Mouse (Mus musculus) hindbrain, embryonic 11.5 days (tissue): ENCODE data around the gene Gm5771. TPM values are rescaled to one million over a fixed set of nuclear protein-coding genes. Genes with fewer than 3 reads are reported as not detected.

Source experiments
- polyA plus RNA-seq: library from polyadenylated mRNA; unstranded; fragments of >200 nt; fragmentation: Nextera tagmentation; extraction: Ambion mirVana; gene quantifications from 2 replicates; pipeline ENCODE4 v1.2.1, GENCODE M21; 2014

Gm5771 gene
- polyA plus RNA-seq, 1 experiment from 2014 or later = not detected

Other genes starting within 250 kb of the Gm5771 start
- gene Try4, start 90.1 kb upstream of the Gm5771 start, polyA plus RNA-seq = not detected in 2 replicates
- not detected in 2 replicates for gene Try5, start 75.5 kb upstream of the Gm5771 start, polyA plus RNA-seq
- not detected in 2 replicates for gene Try10, start 38.3 kb upstream of the Gm5771 start, polyA plus RNA-seq
- 0.26 and 0.32 TPM in 2 replicates for gene Prss3, start 14.7 kb upstream of the Gm5771 start, polyA plus RNA-seq
- gene Gm10334, start 53.8 kb downstream of the Gm5771 start, polyA plus RNA-seq = 0.22 and 0.69 TPM in 2 replicates
- gene Prss1, start 66.6 kb downstream of the Gm5771 start, polyA plus RNA-seq = not detected in 2 replicates
- gene Prss2, start 129.4 kb downstream of the Gm5771 start, polyA plus RNA-seq = not detected in 2 replicates
- 8.8 and 8.9 TPM in 2 replicates for gene Ephb6, start 213.1 kb downstream of the Gm5771 start, polyA plus RNA-seq
- gene Trpv6, start 244.0 kb downstream of the Gm5771 start, polyA plus RNA-seq = 0.34 and 0.43 TPM in 2 replicates